Mouse (Mus musculus) brain, embryonic 14.5 days (tissue): ENCODE measurements at regions not wholly inside any gene's neighbourhood (a gene's known extent, or its start where the extent isn't known, plus 50 kb on each side); places are given as distances from the start of the nearest gene placed in this dataset.

Experiments used
- DNase-seq: peaks from one replicate; pipeline ENCODE4 v3.0.0-alpha.2; 2011; ENCODE audit warnings: low read depth
- CTCF ChIP-seq: fragments of 200-500 bp; IDR thresholded peaks from 2 replicates; pipeline ENCODE4 v1.5.1; 2012; ENCODE audit warnings: inconsistent platforms, mild to moderate bottlenecking, moderate library complexity, borderline replicate concordance; ENCODE audit not compliant: insufficient read depth, insufficient read length; ENCODE audit errors: extremely low read depth
- POLR2A ChIP-seq: fragments of 200-500 bp; IDR thresholded peaks from 2 replicates; pipeline ENCODE4 v1.6.1; 2012; ENCODE audit warnings: mild to moderate bottlenecking, inconsistent platforms, borderline replicate concordance; ENCODE audit not compliant: poor library complexity, insufficient read depth, insufficient read length, severe bottlenecking; ENCODE audit errors: extremely low read depth

DNA sequence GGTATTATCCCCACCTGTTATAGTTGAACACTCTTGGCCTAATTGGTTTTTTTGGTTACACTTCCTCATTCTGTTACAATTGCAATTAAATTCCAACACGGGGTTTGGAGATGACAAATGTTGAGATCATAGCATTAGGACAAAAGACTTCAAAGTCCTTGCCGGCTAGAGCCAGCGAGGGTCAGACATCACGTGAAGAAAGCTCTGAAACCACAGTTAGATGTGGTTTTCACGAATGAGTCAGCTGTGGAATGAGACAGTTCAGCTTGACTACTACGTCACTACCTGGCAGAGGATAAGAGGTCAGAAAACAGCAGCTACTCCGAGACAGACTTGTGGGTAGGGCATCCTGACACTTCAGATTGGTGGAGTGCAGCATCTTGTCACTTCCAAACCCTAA is 55.5 kb upstream of the Trio start:
- TF ChIP-seq POLR2A (no peak), CTCF (no peak)
- DNase-seq, result no peak

DNA sequence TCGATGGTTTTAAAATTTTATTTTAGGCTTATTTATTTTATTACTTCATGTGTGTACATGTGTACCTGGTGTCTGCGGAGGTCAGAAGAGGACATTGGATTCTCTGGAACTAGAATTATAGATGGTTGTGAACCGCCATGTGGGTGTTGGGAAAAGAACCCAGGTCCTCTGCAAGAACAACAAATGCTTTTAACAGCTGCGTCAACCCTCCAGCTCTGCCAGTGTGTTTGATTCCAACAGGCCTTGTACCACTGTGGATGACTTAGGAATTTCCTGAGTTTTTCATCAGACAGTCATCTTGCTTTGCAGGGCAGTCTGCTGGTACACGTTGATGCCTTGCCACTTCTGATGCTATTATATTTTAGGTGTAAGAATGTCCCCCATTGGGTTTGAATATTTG is 56.8 kb upstream of the Trio start:
- no peak for TF ChIP-seq POLR2A
- no peak for TF ChIP-seq CTCF
- no peak for DNase-seq

DNA sequence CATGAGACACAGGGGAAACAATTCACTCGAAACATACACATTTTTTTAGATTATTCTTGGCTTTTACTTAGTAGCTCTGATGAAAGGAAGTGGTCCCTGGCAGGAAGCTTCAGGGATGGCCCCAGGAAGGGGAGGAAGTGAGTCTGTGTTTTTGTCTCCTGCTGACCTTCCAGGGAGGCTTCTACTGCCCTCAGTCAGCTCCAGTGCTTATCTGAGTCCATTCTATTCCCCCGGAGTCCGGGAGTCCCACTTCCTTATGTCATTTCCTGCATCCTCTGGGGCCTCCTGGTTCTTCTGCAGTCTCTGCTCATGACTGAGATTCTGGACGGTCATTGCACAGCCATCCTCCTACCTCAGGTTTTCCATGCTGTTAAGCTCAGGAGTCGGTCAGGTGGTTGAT is 80.3 kb upstream of the Trio start:
- no peak for DNase-seq
- TF ChIP-seq CTCF (no peak), POLR2A (no peak)

DNA sequence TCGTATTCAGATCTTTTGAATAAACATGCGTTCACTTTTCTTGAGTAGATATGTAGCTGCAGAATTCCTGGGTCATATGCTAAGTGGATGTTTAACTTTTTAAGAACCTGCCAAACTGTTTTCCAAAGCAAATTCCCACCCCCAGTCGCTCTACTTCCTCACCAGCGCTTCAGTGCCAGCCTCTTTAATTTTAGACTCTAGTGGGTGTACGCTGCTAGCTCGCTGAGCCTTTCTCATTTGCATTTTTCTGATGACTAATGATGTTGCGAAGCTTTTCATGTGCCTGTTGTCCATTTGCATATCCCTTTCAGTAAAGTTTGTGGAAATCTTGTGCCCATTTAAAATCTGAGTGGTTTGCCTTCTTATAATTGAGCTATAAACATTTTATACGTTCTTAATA is 84.3 kb upstream of the Trio start:
- no peak for TF ChIP-seq CTCF
- TF ChIP-seq POLR2A, result no peak
- peak; percentile 84 for DNase-seq

DNA sequence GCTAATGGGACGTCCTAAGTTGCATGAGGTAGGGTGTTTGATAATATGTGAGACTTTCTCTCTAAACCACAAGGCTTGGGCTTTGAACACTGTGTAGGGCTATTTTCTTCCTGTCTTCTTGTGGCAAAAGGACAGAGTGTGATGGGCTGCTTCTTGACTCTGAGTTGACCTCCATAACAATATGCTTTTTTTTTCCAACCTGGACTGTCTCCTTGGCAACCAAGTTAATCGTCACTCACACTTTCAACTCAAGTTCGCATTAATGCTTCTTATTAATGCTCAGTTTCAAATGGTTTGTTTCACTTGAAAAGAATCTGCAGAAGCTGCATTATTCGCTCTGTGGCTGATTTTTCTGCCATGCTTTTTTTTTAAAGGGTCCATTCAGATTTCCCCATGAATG is 87.8 kb upstream of the Trio start:
- DNase-seq, result peak; percentile 8
- TF ChIP-seq POLR2A, result no peak
- TF ChIP-seq CTCF, result no peak

DNA sequence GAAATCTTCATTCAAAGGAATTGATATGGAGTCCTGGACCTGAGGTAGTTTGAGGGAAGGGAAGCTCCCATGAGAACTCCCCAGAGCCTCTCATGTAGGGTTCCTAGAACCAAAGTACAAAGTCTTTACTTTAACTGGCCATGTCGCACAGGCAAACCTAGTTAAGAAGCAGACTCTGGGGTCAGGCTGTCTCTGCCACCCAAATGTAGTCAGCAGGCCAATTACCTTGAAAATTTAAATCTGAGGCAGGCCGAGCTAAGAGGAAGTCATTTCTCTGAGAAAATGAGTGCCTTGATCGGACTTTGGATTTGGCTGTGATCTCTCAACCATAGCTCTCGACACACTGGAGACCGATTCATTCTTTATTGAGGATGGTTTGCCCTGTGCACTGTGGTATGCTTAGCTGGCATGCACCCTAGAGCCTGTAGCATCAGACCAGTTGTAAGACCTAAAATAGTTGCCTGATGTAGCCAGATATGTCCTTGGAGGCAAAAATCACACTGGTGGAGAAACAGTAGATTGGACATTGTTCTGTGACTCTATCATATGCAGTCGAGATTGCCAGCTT is 88.6 kb upstream of the Trio start:
- no peak for TF ChIP-seq CTCF
- DNase-seq, result no peak

DNA sequence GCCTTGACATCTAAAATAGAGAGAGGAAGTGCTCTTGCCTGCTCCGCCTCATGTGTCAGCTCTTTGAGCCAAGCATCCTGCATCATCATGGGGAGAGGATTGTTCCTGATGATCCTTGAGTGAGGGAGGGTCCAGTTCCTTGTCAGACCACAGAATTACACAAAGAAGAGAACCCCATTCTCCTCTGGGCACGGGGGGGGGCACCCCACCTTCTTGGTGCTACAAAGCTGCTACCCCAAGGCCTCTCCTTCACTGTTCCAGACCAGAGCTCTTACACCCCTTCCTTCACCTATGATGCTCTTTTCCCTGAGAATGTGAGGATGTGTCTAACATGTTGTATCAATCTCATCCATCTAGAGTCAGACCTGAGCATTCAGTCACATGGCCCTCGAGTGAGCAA is 76.7 kb upstream of the Dnah5 start:
- TF ChIP-seq CTCF (no peak), POLR2A (no peak)
- DNase-seq, result no peak

DNA sequence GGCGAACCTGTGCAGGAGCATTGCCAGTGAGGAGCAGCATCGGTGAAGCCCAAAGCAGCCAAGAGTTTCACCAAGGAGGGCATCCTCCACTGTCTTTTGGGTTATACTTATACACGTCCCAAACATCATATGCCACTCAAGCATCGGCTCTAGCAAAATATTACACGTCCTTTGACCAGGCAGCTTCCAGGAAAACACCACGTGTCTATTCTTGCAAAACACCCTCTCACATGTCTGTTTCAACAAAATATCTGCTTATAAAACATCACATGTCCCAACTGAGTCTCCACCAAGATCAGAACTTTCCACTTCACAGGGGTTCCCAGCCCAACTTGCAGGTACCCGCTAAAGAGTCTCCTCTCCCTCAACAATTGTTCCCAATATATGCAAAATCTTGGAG is 74.0 kb upstream of the Dnah5 start:
- TF ChIP-seq POLR2A (no peak), CTCF (no peak)
- DNase-seq, result no peak

DNA sequence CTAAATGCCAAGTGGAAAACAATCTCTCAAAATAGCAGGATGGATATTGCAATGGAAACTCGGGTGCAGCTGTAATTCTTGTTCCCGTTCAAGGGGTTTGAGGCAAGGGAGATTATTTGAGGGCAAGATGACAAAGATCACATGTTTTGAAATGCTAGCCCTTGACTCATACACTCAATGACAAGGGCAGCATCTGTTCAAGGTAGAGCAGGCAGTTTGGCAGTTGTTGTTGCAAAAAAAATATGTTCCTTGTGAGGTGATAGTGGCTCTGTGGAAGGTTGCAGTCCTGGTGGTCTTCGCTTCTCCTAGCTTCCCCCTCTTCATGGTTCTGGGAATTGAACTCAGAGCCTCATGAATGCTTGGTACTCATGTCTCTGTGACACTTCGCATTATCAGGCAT is 72.0 kb upstream of the Dnah5 start:
- TF ChIP-seq POLR2A (no peak), CTCF (no peak)
- no peak for DNase-seq

DNA sequence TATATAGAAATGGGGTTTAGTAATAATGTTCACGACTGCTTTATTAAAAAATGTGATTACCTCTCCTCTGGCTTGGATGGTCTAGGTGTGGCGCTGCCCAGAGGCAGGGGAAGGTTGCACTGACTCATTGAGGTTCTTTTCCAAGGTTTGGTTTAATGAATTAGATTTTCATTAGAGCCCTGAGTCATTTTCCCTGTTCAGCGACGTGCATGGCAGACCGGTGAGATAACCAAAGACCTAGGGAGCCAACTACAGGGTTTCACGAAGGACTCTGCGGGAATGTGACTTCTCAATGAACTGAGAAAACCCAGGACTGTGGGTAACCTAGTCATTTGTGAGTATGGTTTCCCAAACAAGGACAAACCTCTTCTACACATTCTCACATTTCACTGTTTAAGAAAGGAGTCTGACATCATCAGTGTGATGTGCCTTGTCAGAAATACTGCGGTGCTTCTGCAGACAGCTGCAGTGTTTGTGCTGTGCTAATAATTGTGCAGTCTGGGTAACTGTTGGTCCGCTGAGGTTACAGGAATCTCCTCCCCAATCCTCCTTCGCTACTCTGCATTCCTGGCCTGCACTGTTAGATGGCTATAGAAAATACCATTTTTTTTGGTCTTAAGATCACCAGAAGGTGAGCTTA is 70.3 kb upstream of the Dnah5 start:
- DNase-seq, result peak; percentile 22
- TF ChIP-seq CTCF, result no peak
- TF ChIP-seq POLR2A, result no peak

DNA sequence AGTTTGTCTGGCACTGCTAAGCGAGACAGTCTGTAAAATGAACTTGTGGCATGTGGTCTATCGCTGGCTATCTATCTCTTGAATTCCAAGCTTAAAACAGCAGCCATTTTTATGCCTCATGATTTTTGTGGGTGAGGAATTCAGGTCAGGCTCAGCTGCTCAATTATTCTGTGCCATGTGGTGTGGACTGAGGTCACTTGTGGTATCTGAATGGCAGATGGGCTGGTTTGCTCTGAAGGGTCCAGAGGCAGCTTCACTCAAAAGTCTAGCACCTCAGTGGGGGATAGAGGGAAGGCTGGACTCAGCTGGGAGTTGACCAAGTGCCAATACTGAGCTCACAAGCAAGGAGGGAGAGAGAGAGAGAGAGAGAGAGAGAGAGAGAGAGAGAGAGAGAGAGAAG is 69.3 kb upstream of the Dnah5 start:
- DNase-seq, result peak; percentile 75
- no peak for TF ChIP-seq POLR2A
- TF ChIP-seq CTCF, result no peak

DNA sequence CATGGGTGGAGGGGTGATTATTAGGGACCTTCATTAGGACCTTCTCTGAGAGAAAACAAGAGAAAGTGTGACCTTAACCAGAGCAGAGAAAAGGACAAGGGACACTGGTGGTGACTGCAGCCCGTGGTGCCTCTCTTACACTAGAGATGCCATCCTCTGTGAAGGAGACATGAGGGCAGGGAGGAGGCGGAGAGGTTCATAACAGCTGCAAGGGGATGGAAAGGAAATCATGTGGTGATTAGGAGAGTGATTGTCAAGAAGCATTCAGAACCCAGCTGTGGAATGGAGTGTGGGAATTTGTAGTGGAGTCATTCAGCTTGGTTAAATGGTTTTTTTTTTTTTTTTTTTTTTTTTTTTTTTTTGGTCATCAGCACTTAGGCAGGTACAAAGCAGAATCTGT is 64.7 kb upstream of the Dnah5 start:
- peak; percentile 16 for DNase-seq
- no peak for TF ChIP-seq POLR2A
